Mouse (Mus musculus) E14TG2a.4 (cell line): ENCODE data around the gene Sesn1.

Experiments
- CTCF ChIP-seq: conservative IDR thresholded peaks from 2 replicates; pipeline ENCODE4 v1.5.1; 2014; ENCODE audit warnings: low read length
- NANOG ChIP-seq: IDR thresholded peaks from 2 replicates; pipeline ENCODE4 v1.6.1; 2014; ENCODE audit warnings: borderline replicate concordance, low read length, mixed read lengths

- TF ChIP-seq CTCF: no peak
- TF ChIP-seq NANOG: no peak
Measured at GRCm38 (mm10) chr10:41896865-41897264, 87.1 kb downstream of the Sesn1 start.
